Comparison of ENCODE assay signal across 10 mouse cellular contexts in genomic region chr1:164009235-164009634, GRCm38 (mm10). TPM values are rescaled to one million over a fixed set of nuclear protein-coding genes. Genes with fewer than 3 reads are reported as not detected.
A peak's percentile ranks its signal among the peaks of the same experiment; 100 is the strongest.
DNase-seq lines count a peak whose midpoint lies in the region; ATAC-seq and TF ChIP-seq lines count a peak whose summit lies in the region.
"Had no signal": no experiment of that assay in that cellular context is flagged by ENCODE, and none has a peak within 500 bp of the region (broad histone marks: within the 10 kb centered on the region; RNA-seq: fewer than 3 reads in every experiment).

No protein-coding gene starts in this region.

- no peaks in the 10 kb centered on the region for H3K27me3 ChIP-seq in intestine, postnatal 0 days (replicated peaks; ENCODE audit: control insufficient read depth, insufficient read depth, low read length)
- no peaks in the 10 kb centered on the region for H3K27me3 ChIP-seq in intestine, embryonic 16.5 days (replicated peaks; ENCODE audit: control insufficient read depth, insufficient read depth, low read length)
- H3K27me3 ChIP-seq: embryonic facial prominence, embryonic 13.5 days; limb, embryonic 12.5 days had no signal

- DNase-seq in 3T3-L1 (ENCODE audit: low read depth, low spot score) = peak; percentile 56
- peak; percentile 44 to 58 for DNase-seq in CD8-positive naive resting alpha-beta T cell, adult 2 months (ENCODE audit: low read depth in 2 of 2, low spot score in 2 of 2)
- peak; percentile 14 for DNase-seq in embryo, embryonic 9.5 days (ENCODE audit: extremely low spot score)
- DNase-seq in naive thymus-derived CD4-positive, alpha-beta T cell, adult 2 months (ENCODE audit: low read depth) = peak; percentile 77
- no peak for DNase-seq in yolk sac, embryonic 10.5 days (ENCODE audit: low spot score)
- no peak for DNase-seq in cerebellum, adult 8-10 months

- H3K4me1 ChIP-seq in intestine, postnatal 0 days (replicated peaks; ENCODE audit: control insufficient read depth, insufficient read depth, low read length) = no peaks in the 10 kb centered on the region
- no peaks in the 10 kb centered on the region for H3K4me1 ChIP-seq in intestine, embryonic 16.5 days (ENCODE audit: control insufficient read depth, insufficient read depth, low read length)
- H3K4me1 ChIP-seq: limb, embryonic 12.5 days had no signal

- no peaks in the 10 kb centered on the region for H3K36me3 ChIP-seq in intestine, postnatal 0 days (ENCODE audit: control insufficient read depth, insufficient read depth)
- H3K36me3 ChIP-seq in intestine, embryonic 16.5 days (ENCODE audit: control insufficient read depth, insufficient read depth, low read length) = no peaks in the 10 kb centered on the region
- H3K36me3 ChIP-seq: embryonic facial prominence, embryonic 13.5 days; limb, embryonic 12.5 days had no signal

- no peaks in the 10 kb centered on the region for H3K9me3 ChIP-seq in intestine, postnatal 0 days (ENCODE audit: control insufficient read depth)
- H3K9me3 ChIP-seq in intestine, embryonic 16.5 days (ENCODE audit: control insufficient read depth, low read length) = no peaks in the 10 kb centered on the region
- H3K9me3 ChIP-seq: embryonic facial prominence, embryonic 13.5 days; limb, embryonic 12.5 days had no signal

- ATAC-seq in intestine, postnatal 0 days = no peak
- ATAC-seq in intestine, embryonic 16.5 days = no peak

- H3K4me3 ChIP-seq in intestine, postnatal 0 days (ENCODE audit: low read depth, low read length) = no peak overlapping the region
- no peak overlapping the region for H3K4me3 ChIP-seq in intestine, embryonic 16.5 days (ENCODE audit: low read length)
- H3K4me3 ChIP-seq: embryonic facial prominence, embryonic 13.5 days; limb, embryonic 12.5 days had no signal

- peak; percentile 77 for TF ChIP-seq CTCF in intestine, postnatal 0 days (IDR thresholded peaks at IDR 0.05; ENCODE audit: low read depth)

- no peak overlapping the region for H3K9ac ChIP-seq in intestine, postnatal 0 days (ENCODE audit: low read depth, low read length)
- H3K9ac ChIP-seq in intestine, embryonic 16.5 days (ENCODE audit: low read depth, low read length) = no peak overlapping the region
- H3K9ac ChIP-seq: embryonic facial prominence, embryonic 13.5 days; limb, embryonic 12.5 days had no signal

- H3K4me2 ChIP-seq in intestine, postnatal 0 days (replicated peaks; ENCODE audit: low read depth) = no peak overlapping the region
- no peak overlapping the region for H3K4me2 ChIP-seq in intestine, embryonic 16.5 days (ENCODE audit: low read depth, low read length)
- H3K4me2 ChIP-seq: embryonic facial prominence, embryonic 13.5 days; limb, embryonic 12.5 days had no signal

- no peak overlapping the region for H3K27ac ChIP-seq in intestine, postnatal 0 days (ENCODE audit: low read depth, low read length)
- no peak overlapping the region for H3K27ac ChIP-seq in intestine, embryonic 16.5 days (ENCODE audit: low read length)
- H3K27ac ChIP-seq: embryonic facial prominence, embryonic 13.5 days; limb, embryonic 12.5 days had no signal

- WGBS in intestine, postnatal 0 days = 37% methylated on average over 2 of the region's 2 CpGs
- 42% methylated on average over 2 of the region's 2 CpGs for WGBS in intestine, embryonic 16.5 days

RNA-seq across cellular contexts. Expression of gene Mettl18, which starts 14.5 kb away (rescaled TPM):
- polyA plus RNA-seq in intestine, postnatal 0 days (2015; fragmentation: Nextera tagmentation; extraction: Ambion mirVana) = 5.9 and 6.5 TPM in 2 replicates
- 8.5 and 9.1 TPM in 2 replicates for polyA plus RNA-seq in intestine, embryonic 16.5 days (2015; fragmentation: Nextera tagmentation; extraction: Ambion mirVana)

RNA-seq across cellular contexts. Expression of gene BC055324, which starts 14.6 kb away (rescaled TPM):
- polyA plus RNA-seq in intestine, postnatal 0 days (2015; fragmentation: Nextera tagmentation; extraction: Ambion mirVana) = 3.2 and 3.9 TPM in 2 replicates
- polyA plus RNA-seq in intestine, embryonic 16.5 days (2015; fragmentation: Nextera tagmentation; extraction: Ambion mirVana) = 12.6 and 13.9 TPM in 2 replicates

RNA-seq across cellular contexts. Expression of gene Sele, which starts 38.8 kb away (rescaled TPM):
- polyA plus RNA-seq in intestine, postnatal 0 days (2015; fragmentation: Nextera tagmentation; extraction: Ambion mirVana) = 0.04 and 0.07 TPM in 2 replicates
- polyA plus RNA-seq in intestine, embryonic 16.5 days (2015; fragmentation: Nextera tagmentation; extraction: Ambion mirVana) = 0.05 and 0.06 TPM in 2 replicates
- polyA plus RNA-seq: embryonic facial prominence, embryonic 13.5 days had no signal

RNA-seq across cellular contexts. Expression of gene Sell, which starts 52.5 kb away (rescaled TPM):
- 0.23 and 0.25 TPM in 2 replicates for polyA plus RNA-seq in intestine, postnatal 0 days (2015; fragmentation: Nextera tagmentation; extraction: Ambion mirVana)
- 0.93 and 1.2 TPM in 2 replicates for polyA plus RNA-seq in intestine, embryonic 16.5 days (2015; fragmentation: Nextera tagmentation; extraction: Ambion mirVana)
- polyA plus RNA-seq: limb, embryonic 12.5 days had no signal

Comparison
In these comparisons a context has a peak if more than half of its experiments do, and no peak if none do; other contexts are left out.
1. DNase-seq: peak in 3T3-L1 (single experiment), CD8-positive naive resting alpha-beta T cell, adult 2 months (2 of 2), embryo, embryonic 9.5 days (single experiment) and naive thymus-derived CD4-positive, alpha-beta T cell, adult 2 months (single experiment); none in yolk sac, embryonic 10.5 days (single experiment) and cerebellum, adult 8-10 months (single experiment).